Mouse (Mus musculus) effector memory CD4-positive, alpha-beta T cell, adult 5 months (primary cell): Measurements from ENCODE around the gene Olfr781. TPM values are rescaled to one million over a fixed set of nuclear protein-coding genes. Genes with fewer than 3 reads are reported as not detected.

Experiments
- polyA plus RNA-seq: library from polyadenylated mRNA; unstranded; fragments of 100-300 nt; shearing (Covaris generic); gene quantifications from one replicate; pipeline ENCODE4 v1.2.1, GENCODE M21; 2017

The Olfr781 gene
- polyA plus RNA-seq: not detected

DNA sequence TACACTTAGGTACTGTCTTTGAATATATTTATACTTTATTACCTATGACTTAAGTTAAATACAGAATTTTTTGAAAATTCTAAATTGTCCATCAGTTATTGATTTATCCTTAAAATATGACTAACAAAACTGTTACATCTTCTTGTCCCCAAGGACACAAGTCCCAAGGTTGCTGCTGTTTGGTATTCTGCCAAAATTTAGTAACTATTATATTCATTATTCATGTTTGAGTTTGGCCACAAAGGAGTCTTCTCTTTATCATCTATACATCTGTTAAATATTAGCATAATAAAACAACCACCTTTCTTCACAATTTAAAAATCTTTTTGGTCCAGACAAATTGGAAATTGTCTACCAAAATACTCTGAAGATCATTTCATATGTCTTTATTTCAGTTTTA, at the start of gene Olfr781:
Gene Olfr781 (plus strand): TSS at position 301 of the 400 bp plus-strand sequence.

DNA sequence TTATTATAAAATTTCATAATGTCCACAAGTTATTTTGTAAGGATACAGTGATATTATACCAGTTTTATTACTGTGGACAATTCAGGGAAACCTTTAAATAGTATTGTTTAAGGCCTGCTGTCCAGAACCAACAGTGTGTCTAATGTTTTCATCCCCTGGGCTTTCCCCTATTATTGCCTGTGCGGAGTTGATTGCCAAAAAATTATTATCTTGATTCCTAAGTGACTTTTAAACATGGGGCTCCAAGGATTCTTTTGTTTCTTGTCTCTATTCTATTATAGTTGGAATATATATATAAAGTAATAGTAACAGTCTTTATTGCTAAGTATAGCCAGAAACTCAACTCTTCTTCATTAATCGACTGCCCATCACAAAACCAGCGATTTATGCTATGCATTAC, 10.8 kb upstream of the Olfr781 start, which contains the start of gene Olfr780:
Gene Olfr780 (plus strand): TSS at position 301 of the 400 bp plus-strand sequence.

DNA sequence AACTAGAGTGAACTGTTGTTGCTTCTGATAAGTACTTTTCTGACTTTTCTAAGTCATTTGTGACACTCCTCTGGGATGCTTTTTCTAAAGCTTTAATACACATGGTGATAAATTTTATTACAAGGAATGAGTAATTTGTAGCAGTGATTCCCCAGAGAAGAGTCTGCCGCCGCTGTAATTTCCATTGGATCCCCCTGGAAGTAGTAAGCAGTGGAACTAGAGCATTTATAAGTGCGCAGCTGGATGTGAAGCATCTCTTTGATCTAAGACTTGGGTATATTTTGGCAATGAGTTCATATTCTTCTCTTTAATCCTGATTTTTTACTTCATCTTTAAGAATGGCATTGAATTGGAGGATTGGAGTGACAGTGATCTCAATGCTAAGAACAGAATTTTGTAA, 19.9 kb downstream of the Olfr781 start, which contains the start of gene Olfr782:
Gene Olfr782 (plus strand): TSS at position 301 of the 400 bp plus-strand sequence.

Other genes starting within 250 kb of the Olfr781 start
- gene Olfr767, start 245.9 kb upstream of the Olfr781 start, polyA plus RNA-seq: not detected
- gene Olfr768, start 229.5 kb upstream of the Olfr781 start, polyA plus RNA-seq: not detected
- not detected for gene Olfr769, start 211.0 kb upstream of the Olfr781 start, polyA plus RNA-seq
- not detected for gene Olfr770, start 189.9 kb upstream of the Olfr781 start, polyA plus RNA-seq
- not detected for gene Olfr771, start 164.1 kb upstream of the Olfr781 start, polyA plus RNA-seq
- not detected for gene Olfr772, start 150.9 kb upstream of the Olfr781 start, polyA plus RNA-seq
- gene Olfr773, start 141.4 kb upstream of the Olfr781 start, polyA plus RNA-seq: not detected
- gene Olfr774, start 92.7 kb upstream of the Olfr781 start, polyA plus RNA-seq: not detected
- not detected for gene Olfr775, start 80.4 kb upstream of the Olfr781 start, polyA plus RNA-seq
- not detected for gene Olfr776, start 69.7 kb upstream of the Olfr781 start, polyA plus RNA-seq
- gene Olfr777, start 57.4 kb upstream of the Olfr781 start, polyA plus RNA-seq: not detected
- gene Olfr780, start 10.7 kb upstream of the Olfr781 start, polyA plus RNA-seq: not detected
- gene Olfr782, start 20.0 kb downstream of the Olfr781 start, polyA plus RNA-seq: not detected
- not detected for gene Olfr784, start 55.2 kb downstream of the Olfr781 start, polyA plus RNA-seq
- not detected for gene Olfr785, start 76.6 kb downstream of the Olfr781 start, polyA plus RNA-seq
- gene Olfr786, start 98.5 kb downstream of the Olfr781 start, polyA plus RNA-seq: not detected
- 0.12 TPM for gene Olfr787, start 133.0 kb downstream of the Olfr781 start, polyA plus RNA-seq
- gene Olfr788, start 142.1 kb downstream of the Olfr781 start, polyA plus RNA-seq: 0.10 TPM
- not detected for gene Olfr789, start 155.9 kb downstream of the Olfr781 start, polyA plus RNA-seq
- not detected for gene Olfr790, start 169.6 kb downstream of the Olfr781 start, polyA plus RNA-seq
- gene Olfr791, start 192.9 kb downstream of the Olfr781 start, polyA plus RNA-seq: not detected
- gene Olfr792, start 210.3 kb downstream of the Olfr781 start, polyA plus RNA-seq: not detected
- gene Olfr794, start 238.8 kb downstream of the Olfr781 start, polyA plus RNA-seq: not detected